Mouse (Mus musculus): Measurements from ENCODE around the gene Slc31a2.

DNA sequence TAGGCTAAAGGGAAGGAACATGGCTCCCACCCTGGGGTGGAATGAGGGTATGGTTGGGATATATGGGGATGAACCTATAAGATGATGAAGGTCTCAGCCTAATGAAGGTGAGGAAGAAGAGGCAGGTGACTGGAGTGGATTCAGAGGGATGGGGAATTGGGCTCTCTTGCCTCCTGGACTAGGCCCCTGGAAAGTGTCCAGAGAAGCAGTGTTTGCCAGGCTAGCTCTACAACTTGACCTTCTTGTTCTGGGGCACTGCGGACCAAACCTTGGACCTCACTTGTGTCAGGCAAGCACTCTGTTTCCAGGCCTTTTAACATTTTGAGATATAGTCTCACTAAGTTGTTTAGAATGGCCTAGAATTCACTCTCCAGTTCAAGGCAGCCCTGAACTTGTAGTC is 32.4 kb downstream of the Slc31a2 start:
- TF ChIP-seq POLR2A (IDR thresholded peaks at IDR 0.05; ENCODE audit: borderline replicate concordance, insufficient read depth, low read length), result no peak
- TF ChIP-seq CTCF (IDR thresholded peaks at IDR 0.05; ENCODE audit: borderline replicate concordance, insufficient read depth, low read depth, low read length), result no peak

Data from cerebellum, adult 2 months (tissue).